Mouse (Mus musculus) kidney, postnatal 14 days (tissue): ENCODE measurements around the gene Atrnl1.

Experiments used
- DNase-seq: peaks from one replicate; pipeline ENCODE4 v3.0.0; 2022; ENCODE audit warnings: mixed read lengths

Gene Atrnl1

GRCm38 (mm10) chr19:58084826-58085225 is 474.0 kb downstream of the Atrnl1 start:
- no peak for DNase-seq

GRCm38 (mm10) chr19:58086734-58087133 is 475.9 kb downstream of the Atrnl1 start:
- no peak for DNase-seq

- no peak for DNase-seq
Measured at GRCm38 (mm10) chr19:58087901-58088300, 477.1 kb downstream of the Atrnl1 start.

GRCm38 (mm10) chr19:58088433-58088832 is 477.6 kb downstream of the Atrnl1 start:
- no peak for DNase-seq

GRCm38 (mm10) chr19:58091911-58092310 is 481.1 kb downstream of the Atrnl1 start:
- DNase-seq: no peak

GRCm38 (mm10) chr19:58094781-58095543 is 484.1 kb downstream of the Atrnl1 start:
- DNase-seq: no peak

- no peak for DNase-seq
Measured at GRCm38 (mm10) chr19:58095776-58096175, 484.9 kb downstream of the Atrnl1 start.

GRCm38 (mm10) chr19:58097195-58097594 is 486.4 kb downstream of the Atrnl1 start:
- no peak for DNase-seq

- no peak for DNase-seq
Measured at GRCm38 (mm10) chr19:58099539-58099938, 488.7 kb downstream of the Atrnl1 start.

- DNase-seq: no peak
Measured at GRCm38 (mm10) chr19:58100381-58100780, 489.5 kb downstream of the Atrnl1 start.

GRCm38 (mm10) chr19:58104544-58104943 is 493.7 kb downstream of the Atrnl1 start:
- peak; percentile 7 for DNase-seq

- DNase-seq: no peak
Measured at GRCm38 (mm10) chr19:58107632-58108031, 496.8 kb downstream of the Atrnl1 start.

GRCm38 (mm10) chr19:58110491-58110890 is 499.7 kb downstream of the Atrnl1 start:
- no peak for DNase-seq

- no peak for DNase-seq
Measured at GRCm38 (mm10) chr19:58111291-58111690, 500.5 kb downstream of the Atrnl1 start.

GRCm38 (mm10) chr19:58112151-58112550 is 501.3 kb downstream of the Atrnl1 start:
- DNase-seq: no peak

GRCm38 (mm10) chr19:58113092-58113731 is 502.4 kb downstream of the Atrnl1 start:
- no peak for DNase-seq

- DNase-seq: no peak
Measured at GRCm38 (mm10) chr19:58117595-58117994, 506.8 kb downstream of the Atrnl1 start.

- DNase-seq: no peak
Measured at GRCm38 (mm10) chr19:58118141-58118835, 507.5 kb downstream of the Atrnl1 start.

GRCm38 (mm10) chr19:58118864-58119263 is 508.0 kb downstream of the Atrnl1 start:
- DNase-seq: no peak

GRCm38 (mm10) chr19:58119681-58120173 is 508.9 kb downstream of the Atrnl1 start:
- DNase-seq: peak; percentile 31

- DNase-seq: no peak
Measured at GRCm38 (mm10) chr19:58120661-58121060, 509.8 kb downstream of the Atrnl1 start.

- DNase-seq: no peak
Measured at GRCm38 (mm10) chr19:58121628-58122027, 510.8 kb downstream of the Atrnl1 start.

GRCm38 (mm10) chr19:58123620-58124019 is 512.8 kb downstream of the Atrnl1 start:
- no peak for DNase-seq

- no peak for DNase-seq
Measured at GRCm38 (mm10) chr19:58124566-58124965, 513.7 kb downstream of the Atrnl1 start.
